ENCODE assay signal across 8 mouse cellular contexts in the genomic region with DNA sequence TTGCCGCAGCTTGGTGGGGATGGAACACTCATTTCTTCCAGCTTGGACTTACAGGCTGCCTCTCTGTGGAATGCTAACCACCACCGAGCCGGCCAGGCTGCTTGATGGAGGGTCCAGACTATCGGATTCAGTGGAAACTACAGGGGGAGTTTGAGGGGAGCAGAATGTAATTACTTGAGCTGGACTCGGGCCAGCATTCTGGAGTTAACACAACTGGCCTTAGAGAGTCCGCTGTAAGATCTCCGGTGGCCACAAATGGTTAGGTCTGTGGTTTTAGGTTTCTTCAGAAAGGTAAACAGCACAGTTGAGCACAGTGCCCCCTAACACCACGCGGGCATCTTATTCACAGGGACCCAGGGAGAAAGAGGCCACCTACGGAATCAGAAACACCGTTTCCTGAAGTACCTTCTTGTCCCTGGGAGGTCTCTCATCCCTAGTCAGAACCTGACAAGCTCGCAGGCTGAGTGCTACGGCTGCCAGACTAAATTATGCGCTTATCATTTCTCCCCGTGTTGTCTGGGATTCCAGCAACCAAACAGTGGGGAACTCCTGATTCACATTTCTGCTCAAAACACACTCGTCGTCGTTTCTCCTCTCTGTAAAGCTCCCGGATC. TPM values are rescaled to one million over a fixed set of nuclear protein-coding genes. Genes with fewer than 3 reads are reported as not detected.
DNase-seq lines count a peak whose midpoint lies in the region; ATAC-seq and TF ChIP-seq lines count a peak whose summit lies in the region.

No protein-coding gene starts in this region.

- WGBS in heart, embryonic 10.5 days, result 9% methylated on average over 19 of the region's 19 CpGs
- 12% methylated on average over 19 of the region's 19 CpGs for WGBS in heart, adult 2 months

- H3K9ac ChIP-seq in heart, adult 2 months (ENCODE audit: low read depth, low read length), result no peak overlapping the region

- no peak for TF ChIP-seq POLR2A in heart, adult 2 months (IDR thresholded peaks at IDR 0.05; ENCODE audit: insufficient read depth, low read depth, low read length)
- no peak for TF ChIP-seq POLR2A in brain, embryonic 14.5 days (IDR thresholded peaks at IDR 0.05; ENCODE audit: borderline replicate concordance, extremely low read depth, insufficient read depth, insufficient read length, poor library complexity, severe bottlenecking)

- H3K9me3 ChIP-seq in heart, embryonic 10.5 days, result no peaks in the 10 kb centered on the region

- no peaks in the 10 kb centered on the region for H3K36me3 ChIP-seq in heart, embryonic 10.5 days
- H3K36me3 ChIP-seq in heart, adult 2 months (ENCODE audit: control insufficient read depth, insufficient read depth, low read length), result no peaks in the 10 kb centered on the region

- no peak for DNase-seq in heart, embryonic 10.5 days (ENCODE audit: low spot score)
- DNase-seq in heart, adult 2 months, result no peak
- DNase-seq in brain, embryonic 14.5 days (ENCODE audit: low read depth), result peak; percentile 85
- no peak for DNase-seq in urinary bladder, postnatal 25 days (ENCODE audit: low spot score)
- DNase-seq in left cerebral cortex, postnatal 25 days (ENCODE audit: low spot score in 2 of 2), result no peak
- DNase-seq in adipocyte (ENCODE audit: low spot score), result no peak

- intact Hi-C loops in heart, adult 2 months (cut with DNase I), result no loop called here
- intact Hi-C loops in left cerebral cortex, postnatal 25 days (cut with DNase I), result no loop called here

- peak overlapping the region; percentile 46 for H3K4me3 ChIP-seq in heart, embryonic 10.5 days
- H3K4me3 ChIP-seq in heart, adult 2 months, result no peak overlapping the region

- no peaks in the 10 kb centered on the region for H3K27me3 ChIP-seq in heart, embryonic 10.5 days (ENCODE audit: insufficient read depth, poor library complexity, severe bottlenecking)
- peaks cover 7% of the 10 kb centered on the region; the same call in 1 of the 2 replicates for H3K27me3 ChIP-seq in heart, adult 2 months (ENCODE audit: control insufficient read depth, insufficient read depth, low read length)

- no peak for TF ChIP-seq CTCF in heart, adult 2 months (IDR thresholded peaks at IDR 0.05)
- TF ChIP-seq CTCF in brain, embryonic 14.5 days (IDR thresholded peaks at IDR 0.05; ENCODE audit: borderline replicate concordance, extremely low read depth, insufficient read depth, insufficient read length), result no peak

- H3K4me1 ChIP-seq in heart, embryonic 10.5 days, result peaks cover 35% of the 10 kb centered on the region
- H3K4me1 ChIP-seq in heart, adult 2 months (ENCODE audit: control insufficient read depth, insufficient read depth, low read length), result no peaks in the 10 kb centered on the region

- peak; percentile 18 to 19; a peak in 2 of 4 replicates for ATAC-seq in hematopoietic stem cell, adult 5-6 weeks (replicated peaks in 1 of 2; ENCODE audit: insufficient read depth in 1 of 2, low FRiP score in 2 of 2, low TSS enrichment in 1 of 2, low read depth in 1 of 2, poor library complexity in 2 of 2, severe bottlenecking in 2 of 2)
- peak; percentile 27; the same call in 1 of the 2 replicates for ATAC-seq in megakaryocyte-erythroid progenitor cell, adult 5-6 weeks (replicated peaks; ENCODE audit: low FRiP score, low TSS enrichment, poor library complexity, severe bottlenecking)

- TF ChIP-seq EP300 in heart, adult 2 months (IDR thresholded peaks at IDR 0.05; ENCODE audit: insufficient read depth, low read depth, low read length), result no peak

- peak overlapping the region; percentile 78 for H3K27ac ChIP-seq in heart, embryonic 10.5 days
- no peak overlapping the region for H3K27ac ChIP-seq in heart, adult 2 months

- H3K79me2 ChIP-seq in heart, adult 2 months (replicated peaks; ENCODE audit: control insufficient read depth, insufficient read depth, low read length), result no peaks in the 10 kb centered on the region

RNA-seq across cellular contexts. Expression of a gene that starts 45.5 kb away (rescaled TPM):
- polyA plus RNA-seq in heart, embryonic 10.5 days (2016; fragmentation: Nextera tagmentation; extraction: Ambion mirVana), result 35.7 and 47.8 TPM in 2 replicates
- total RNA-seq in heart, adult 2 months (2021), result 1 to 10 TPM; 8.5 to 8.8 TPM
- polyA plus RNA-seq in heart, adult 2 months (2012; rRNA removed), result 4.5 and 5.4 TPM in 2 replicates
- polyA plus RNA-seq in brain, embryonic 14.5 days (2012; rRNA removed), result 21.2 and 26.9 TPM in 2 replicates
- total RNA-seq in hematopoietic stem cell, adult 5-6 weeks (2017), result 82.5 and 82.9 TPM in 2 replicates
- 85.9 and 124 TPM in 2 replicates for total RNA-seq in megakaryocyte-erythroid progenitor cell, adult 5-6 weeks (2014; fragmentation: Nextera tagmentation)
- 101 and 109 TPM in 2 replicates for total RNA-seq in megakaryocyte-erythroid progenitor cell, adult 5-6 weeks (2017)
- 10 to 100 TPM; 18.4 to 20.3 TPM for total RNA-seq in left cerebral cortex, postnatal 25 days (2021)
